Comparison of ENCODE assay signal across 18 mouse cellular contexts in genomic region chr2:77556938-77557337, GRCm38 (mm10).
"Had no signal": no experiment of that assay in that cellular context is flagged by ENCODE, and none has a peak within 500 bp of the region (broad histone marks: within the 10 kb centered on the region; RNA-seq: fewer than 3 reads in every experiment).

No protein-coding gene starts in this region.

- H3K27ac ChIP-seq: midbrain, embryonic 13.5 days; midbrain, embryonic 15.5 days; neural tube, embryonic 12.5 days; stomach, embryonic 15.5 days; stomach, postnatal 0 days had no signal

- H3K9me3 ChIP-seq: midbrain, embryonic 13.5 days; midbrain, embryonic 15.5 days; neural tube, embryonic 12.5 days; stomach, embryonic 15.5 days had no signal

- H3K9ac ChIP-seq: lung, embryonic 14.5 days; midbrain, embryonic 13.5 days; midbrain, embryonic 15.5 days; neural tube, embryonic 12.5 days; stomach, embryonic 15.5 days had no signal

- DNase-seq: lung, adult 18-20 months; lung, embryonic 14.5 days; lung, postnatal 10 days; lung, postnatal 4 days; retina, postnatal 1 day; right cerebral cortex, adult 18-20 months; right cerebral cortex, postnatal 25 days; right cerebral cortex, postnatal 4 days; thymus, adult 2 months; thymus, postnatal 25 days; thymus, postnatal 4 days had no signal

- H3K36me3 ChIP-seq: midbrain, embryonic 13.5 days; midbrain, embryonic 15.5 days; neural tube, embryonic 12.5 days; stomach, embryonic 15.5 days had no signal

- H3K4me1 ChIP-seq: megakaryocyte, embryonic 14.5 days; midbrain, embryonic 13.5 days; midbrain, embryonic 15.5 days; neural tube, embryonic 12.5 days; stomach, embryonic 15.5 days had no signal

- H3K27me3 ChIP-seq: megakaryocyte, embryonic 14.5 days; midbrain, embryonic 13.5 days; midbrain, embryonic 15.5 days; neural tube, embryonic 12.5 days; stomach, embryonic 15.5 days had no signal

- ATAC-seq: midbrain, embryonic 13.5 days; midbrain, embryonic 15.5 days had no signal

- H3K4me2 ChIP-seq: lung, embryonic 14.5 days; midbrain, embryonic 11.5 days; midbrain, embryonic 13.5 days; midbrain, embryonic 15.5 days; neural tube, embryonic 12.5 days; stomach, embryonic 15.5 days had no signal

- H3K4me3 ChIP-seq: megakaryocyte, embryonic 14.5 days; midbrain, embryonic 13.5 days; midbrain, embryonic 15.5 days; neural tube, embryonic 12.5 days; stomach, embryonic 15.5 days had no signal
